Comparison of ENCODE assay signal across 9 mouse cellular contexts in the genomic region with DNA sequence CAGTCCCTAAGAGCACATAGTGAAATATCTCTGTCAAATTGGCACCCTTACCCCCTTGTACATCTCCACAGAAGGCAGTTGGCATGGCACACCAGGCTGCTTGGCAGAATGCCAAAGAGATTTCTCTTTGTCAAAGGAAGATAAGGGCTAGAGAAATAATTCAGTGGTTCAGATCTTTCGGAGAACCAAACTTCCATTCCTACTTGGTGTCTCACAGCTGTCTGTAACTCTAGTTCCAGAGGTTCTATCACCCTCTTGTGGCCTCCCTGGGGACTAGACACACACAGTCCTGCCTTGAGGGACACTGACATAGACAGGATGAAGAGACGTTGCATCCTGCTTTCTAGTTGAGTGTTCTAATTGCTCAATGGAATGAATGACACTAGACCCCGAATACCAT. TPM values are rescaled to one million over a fixed set of nuclear protein-coding genes. Genes with fewer than 3 reads are reported as not detected.
DNase-seq lines count a peak whose midpoint lies in the region; ATAC-seq and TF ChIP-seq lines count a peak whose summit lies in the region.
"Had no signal": no experiment of that assay in that cellular context is flagged by ENCODE, and none has a peak within 500 bp of the region (broad histone marks: within the 10 kb centered on the region; RNA-seq: fewer than 3 reads in every experiment).

No protein-coding gene starts in this region.

- DNase-seq in kidney, adult 11 months, result peak; percentile 9
- DNase-seq in Muller cell, postnatal 12 days (ENCODE audit: inconsistent ontology term), result peak; percentile 66
- DNase-seq in cerebellum, postnatal 25 days, result peak; percentile 35 to 58
- peak; percentile 39 to 60 for DNase-seq in spleen, postnatal 10 days (ENCODE audit: low spot score in 2 of 2)
- no peak for DNase-seq in layer of hippocampus, adult 9-10 months (ENCODE audit: low spot score)

- H3K9ac ChIP-seq in kidney, embryonic 15.5 days, result no peak overlapping the region
- H3K9ac ChIP-seq in intestine, postnatal 0 days (ENCODE audit: low read depth, low read length), result no peak overlapping the region
- no peak overlapping the region for H3K9ac ChIP-seq in midbrain, embryonic 13.5 days (replicated peaks)
- H3K9ac ChIP-seq: embryonic facial prominence, embryonic 12.5 days had no signal

- no peak for ATAC-seq in kidney, embryonic 15.5 days (replicated peaks; ENCODE audit: low FRiP score)
- ATAC-seq in intestine, postnatal 0 days, result no peak
- ATAC-seq in midbrain, embryonic 13.5 days, result no peak

- TF ChIP-seq CTCF in intestine, postnatal 0 days (IDR thresholded peaks at IDR 0.05; ENCODE audit: low read depth), result peak; percentile 65

- no peaks in the 10 kb centered on the region for H3K9me3 ChIP-seq in kidney, embryonic 15.5 days (replicated peaks)
- H3K9me3 ChIP-seq in intestine, postnatal 0 days (ENCODE audit: control insufficient read depth), result no peaks in the 10 kb centered on the region
- no peaks in the 10 kb centered on the region for H3K9me3 ChIP-seq in midbrain, embryonic 13.5 days
- H3K9me3 ChIP-seq: embryonic facial prominence, embryonic 12.5 days had no signal

- no peaks in the 10 kb centered on the region for H3K36me3 ChIP-seq in kidney, embryonic 15.5 days
- no peaks in the 10 kb centered on the region for H3K36me3 ChIP-seq in intestine, postnatal 0 days (ENCODE audit: control insufficient read depth, insufficient read depth)
- H3K36me3 ChIP-seq in midbrain, embryonic 13.5 days, result no peaks in the 10 kb centered on the region
- H3K36me3 ChIP-seq: embryonic facial prominence, embryonic 12.5 days had no signal

- H3K4me1 ChIP-seq in kidney, embryonic 15.5 days, result peaks cover 11% of the 10 kb centered on the region
- no peaks in the 10 kb centered on the region for H3K4me1 ChIP-seq in intestine, postnatal 0 days (replicated peaks; ENCODE audit: control insufficient read depth, insufficient read depth, low read length)
- peaks cover 12% of the 10 kb centered on the region for H3K4me1 ChIP-seq in midbrain, embryonic 13.5 days (replicated peaks)
- H3K4me1 ChIP-seq: embryonic facial prominence, embryonic 12.5 days had no signal

- H3K4me2 ChIP-seq in kidney, embryonic 15.5 days, result no peak overlapping the region
- H3K4me2 ChIP-seq in intestine, postnatal 0 days (replicated peaks; ENCODE audit: low read depth), result no peak overlapping the region
- no peak overlapping the region for H3K4me2 ChIP-seq in midbrain, embryonic 13.5 days (replicated peaks)
- H3K4me2 ChIP-seq: embryonic facial prominence, embryonic 12.5 days had no signal

- H3K27me3 ChIP-seq in kidney, embryonic 15.5 days, result peaks cover 11% of the 10 kb centered on the region
- H3K27me3 ChIP-seq in intestine, postnatal 0 days (replicated peaks; ENCODE audit: control insufficient read depth, insufficient read depth, low read length), result peaks cover 8% of the 10 kb centered on the region
- peaks cover 31% of the 10 kb centered on the region for H3K27me3 ChIP-seq in midbrain, embryonic 13.5 days

- H3K4me3 ChIP-seq in kidney, embryonic 15.5 days (replicated peaks), result no peak overlapping the region
- H3K4me3 ChIP-seq in intestine, postnatal 0 days (ENCODE audit: low read depth, low read length), result no peak overlapping the region
- H3K4me3 ChIP-seq in midbrain, embryonic 13.5 days (replicated peaks), result no peak overlapping the region
- H3K4me3 ChIP-seq: embryonic facial prominence, embryonic 12.5 days had no signal

- H3K27ac ChIP-seq in kidney, embryonic 15.5 days, result no peak overlapping the region
- H3K27ac ChIP-seq in intestine, postnatal 0 days (ENCODE audit: low read depth, low read length), result no peak overlapping the region
- H3K27ac ChIP-seq in midbrain, embryonic 13.5 days, result no peak overlapping the region
- H3K27ac ChIP-seq: embryonic facial prominence, embryonic 12.5 days had no signal

- 33% methylated on average over 3 of the region's 3 CpGs for WGBS in kidney, embryonic 15.5 days
- 24% methylated on average over 3 of the region's 3 CpGs for WGBS in intestine, postnatal 0 days
- 32% methylated on average over 3 of the region's 3 CpGs for WGBS in midbrain, embryonic 13.5 days

RNA-seq across cellular contexts. Expression of a gene that starts 2.7 kb away (rescaled TPM):
- polyA plus RNA-seq in kidney, embryonic 15.5 days (2015; fragmentation: Nextera tagmentation; extraction: Ambion mirVana), result 3.1 TPM in 2 replicates
- polyA plus RNA-seq in intestine, postnatal 0 days (2015; fragmentation: Nextera tagmentation; extraction: Ambion mirVana), result 0.08 TPM in 1 of 2 replicates, not detected in the other
- polyA plus RNA-seq in midbrain, embryonic 13.5 days (2015; fragmentation: Nextera tagmentation; extraction: Ambion mirVana), result 0.14 and 0.27 TPM in 2 replicates

RNA-seq across cellular contexts. Expression of a gene that starts 35.6 kb away (rescaled TPM):
- polyA plus RNA-seq in kidney, embryonic 15.5 days (2015; fragmentation: Nextera tagmentation; extraction: Ambion mirVana), result 79.8 and 80.4 TPM in 2 replicates
- 21.5 and 21.7 TPM in 2 replicates for polyA plus RNA-seq in intestine, postnatal 0 days (2015; fragmentation: Nextera tagmentation; extraction: Ambion mirVana)
- polyA plus RNA-seq in midbrain, embryonic 13.5 days (2015; fragmentation: Nextera tagmentation; extraction: Ambion mirVana), result 41.9 and 42.4 TPM in 2 replicates

RNA-seq across cellular contexts. Expression of a gene that starts 35.6 kb away (rescaled TPM):
- 12.1 and 13.6 TPM in 2 replicates for polyA plus RNA-seq in kidney, embryonic 15.5 days (2015; fragmentation: Nextera tagmentation; extraction: Ambion mirVana)
- 4.0 TPM in 2 replicates for polyA plus RNA-seq in intestine, postnatal 0 days (2015; fragmentation: Nextera tagmentation; extraction: Ambion mirVana)
- 5.4 and 7.1 TPM in 2 replicates for polyA plus RNA-seq in midbrain, embryonic 13.5 days (2015; fragmentation: Nextera tagmentation; extraction: Ambion mirVana)
